In the genomic region with DNA sequence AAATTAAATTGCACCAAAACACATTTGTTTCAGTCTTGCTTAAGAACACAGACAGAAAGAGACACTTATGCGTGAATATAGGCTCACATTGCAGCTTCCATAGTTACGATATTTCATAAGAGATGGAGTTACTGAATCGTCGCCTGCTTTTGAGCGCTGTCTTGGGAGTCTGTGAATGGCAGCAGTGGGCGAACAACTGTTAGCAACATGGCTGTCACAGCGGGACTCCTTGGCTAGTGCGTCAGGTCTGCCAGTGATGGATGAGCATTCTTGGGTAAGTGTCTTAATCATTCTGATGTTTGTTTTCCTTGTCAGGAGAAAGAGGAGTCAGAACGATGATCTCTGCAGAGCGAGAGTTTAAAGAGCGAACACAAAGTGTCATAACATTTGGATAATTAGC, we compare ENCODE assay signal across 9 mouse cellular contexts. TPM values are rescaled to one million over a fixed set of nuclear protein-coding genes. Genes with fewer than 3 reads are reported as not detected.
DNase-seq lines count a peak whose midpoint lies in the region; ATAC-seq and TF ChIP-seq lines count a peak whose summit lies in the region.
"Had no signal": no experiment of that assay in that cellular context is flagged by ENCODE, and none has a peak within 500 bp of the region (broad histone marks: within the 10 kb centered on the region; RNA-seq: fewer than 3 reads in every experiment).

No protein-coding gene starts in this region.

- 60% methylated on average over 11 of the region's 11 CpGs for WGBS in forebrain, embryonic 14.5 days
- WGBS in forebrain, embryonic 11.5 days, result 78% methylated on average over 11 of the region's 11 CpGs
- 20% methylated on average over 11 of the region's 11 CpGs for WGBS in stomach, embryonic 16.5 days
- 24% methylated on average over 11 of the region's 11 CpGs for WGBS in stomach, postnatal 0 days

- H3K27me3 ChIP-seq in forebrain, embryonic 14.5 days (replicated peaks; ENCODE audit: control insufficient read depth, insufficient read depth, low read length), result no peaks in the 10 kb centered on the region
- H3K27me3 ChIP-seq in forebrain, embryonic 11.5 days (ENCODE audit: control insufficient read depth, insufficient read depth, low read length), result no peaks in the 10 kb centered on the region
- H3K27me3 ChIP-seq in stomach, embryonic 16.5 days (ENCODE audit: control insufficient read depth, insufficient read depth, low read length), result no peaks in the 10 kb centered on the region
- H3K27me3 ChIP-seq in stomach, postnatal 0 days (ENCODE audit: control insufficient read depth, insufficient read depth, low read length), result no peaks in the 10 kb centered on the region

- no peaks in the 10 kb centered on the region for H3K4me1 ChIP-seq in forebrain, embryonic 14.5 days (ENCODE audit: control insufficient read depth, insufficient read depth, low read length)
- no peaks in the 10 kb centered on the region for H3K4me1 ChIP-seq in forebrain, embryonic 11.5 days (replicated peaks; ENCODE audit: control insufficient read depth, insufficient read depth, low read length)
- H3K4me1 ChIP-seq in stomach, embryonic 16.5 days (ENCODE audit: control insufficient read depth, insufficient read depth, low read length), result no peaks in the 10 kb centered on the region
- H3K4me1 ChIP-seq in stomach, postnatal 0 days (replicated peaks; ENCODE audit: control insufficient read depth, insufficient read depth), result no peaks in the 10 kb centered on the region

- H3K27ac ChIP-seq in forebrain, embryonic 14.5 days (ENCODE audit: low read depth, low read length), result no peak overlapping the region
- no peak overlapping the region for H3K27ac ChIP-seq in forebrain, embryonic 11.5 days (ENCODE audit: low read depth, low read length)
- H3K27ac ChIP-seq in stomach, embryonic 16.5 days (ENCODE audit: low read length), result no peak overlapping the region
- no peak overlapping the region for H3K27ac ChIP-seq in stomach, postnatal 0 days (replicated peaks)

- H3K36me3 ChIP-seq in forebrain, embryonic 14.5 days (ENCODE audit: control insufficient read depth, insufficient read depth, low read length), result no peaks in the 10 kb centered on the region
- H3K36me3 ChIP-seq in forebrain, embryonic 11.5 days (ENCODE audit: control insufficient read depth, insufficient read depth, low read length), result no peaks in the 10 kb centered on the region
- H3K36me3 ChIP-seq in stomach, embryonic 16.5 days (ENCODE audit: control insufficient read depth, insufficient read depth, low read length), result no peaks in the 10 kb centered on the region
- H3K36me3 ChIP-seq in stomach, postnatal 0 days (ENCODE audit: control insufficient read depth, insufficient read depth, low read length), result no peaks in the 10 kb centered on the region

- no peak overlapping the region for H3K9ac ChIP-seq in forebrain, embryonic 14.5 days (ENCODE audit: low read length)
- no peak overlapping the region for H3K9ac ChIP-seq in forebrain, embryonic 11.5 days (ENCODE audit: low read length)
- H3K9ac ChIP-seq in stomach, embryonic 16.5 days (ENCODE audit: low read length), result no peak overlapping the region
- no peak overlapping the region for H3K9ac ChIP-seq in stomach, postnatal 0 days (ENCODE audit: low read length)

- DNase-seq in forebrain, embryonic 14.5 days (ENCODE audit: low spot score), result peak; percentile 38
- no peak for DNase-seq in forebrain, embryonic 11.5 days (ENCODE audit: low spot score)
- DNase-seq in stomach, postnatal 0 days (ENCODE audit: low spot score), result no peak
- DNase-seq in left cerebral cortex, postnatal 10 days (ENCODE audit: extremely low spot score in 1 of 2, low spot score in 2 of 2), result peak; percentile 9 to 22
- DNase-seq in spleen, postnatal 14 days (ENCODE audit: low spot score in 2 of 2), result no peak
- no peak for DNase-seq in kidney, adult 11 months

- no peak for TF ChIP-seq EP300 in stomach, postnatal 0 days (optimal IDR thresholded peaks at IDR 0.05)

- TF ChIP-seq CTCF in stomach, postnatal 0 days (IDR thresholded peaks at IDR 0.05; ENCODE audit: low read depth), result no peak

- intact Hi-C loops in left cerebral cortex, postnatal 10 days (cut with DNase I), result no loop called here

- H3K4me2 ChIP-seq in forebrain, embryonic 14.5 days (ENCODE audit: low read length), result no peak overlapping the region
- no peak overlapping the region for H3K4me2 ChIP-seq in forebrain, embryonic 11.5 days (ENCODE audit: low read depth, low read length, severe bottlenecking)
- peak overlapping the region; percentile 34; the same call in 1 of the 2 replicates for H3K4me2 ChIP-seq in stomach, embryonic 16.5 days (ENCODE audit: low read depth, low read length)
- no peak overlapping the region for H3K4me2 ChIP-seq in stomach, postnatal 0 days (replicated peaks; ENCODE audit: low read depth)

- H3K9me3 ChIP-seq in forebrain, embryonic 14.5 days (replicated peaks; ENCODE audit: control insufficient read depth, low read length), result no peaks in the 10 kb centered on the region
- H3K9me3 ChIP-seq in forebrain, embryonic 11.5 days (ENCODE audit: control insufficient read depth, low read length), result no peaks in the 10 kb centered on the region
- no peaks in the 10 kb centered on the region for H3K9me3 ChIP-seq in stomach, embryonic 16.5 days (replicated peaks; ENCODE audit: control insufficient read depth, low read length)
- H3K9me3 ChIP-seq in stomach, postnatal 0 days (ENCODE audit: control insufficient read depth, low read length), result no peaks in the 10 kb centered on the region

- H3K4me3 ChIP-seq in forebrain, embryonic 14.5 days (ENCODE audit: low read depth, low read length), result no peak overlapping the region
- H3K4me3 ChIP-seq in forebrain, embryonic 11.5 days (ENCODE audit: low read depth, low read length), result no peak overlapping the region
- no peak overlapping the region for H3K4me3 ChIP-seq in stomach, embryonic 16.5 days (replicated peaks; ENCODE audit: low read length)
- H3K4me3 ChIP-seq in stomach, postnatal 0 days (ENCODE audit: low read depth, low read length), result no peak overlapping the region

- ATAC-seq in forebrain, embryonic 14.5 days, result no peak
- no peak for ATAC-seq in forebrain, embryonic 11.5 days (replicated peaks; ENCODE audit: low FRiP score)
- no peak for ATAC-seq in stomach, embryonic 16.5 days (ENCODE audit: insufficient read depth, low FRiP score)
- ATAC-seq in stomach, postnatal 0 days (ENCODE audit: low FRiP score, low TSS enrichment), result no peak
- no peak for ATAC-seq in inflammation-experienced regulatory T-cells, adult 6 months
- ATAC-seq: activated CD4-positive, CD25-positive, alpha-beta regulatory T cell, adult 4 months had no signal

RNA-seq across cellular contexts. Expression of a gene that starts 44.2 kb away (rescaled TPM):
- 3.5 and 4.4 TPM in 2 replicates for polyA plus RNA-seq in forebrain, embryonic 14.5 days (2014; fragmentation: Nextera tagmentation; extraction: Ambion mirVana)
- 1.2 and 1.6 TPM in 2 replicates for polyA plus RNA-seq in forebrain, embryonic 11.5 days (2014; fragmentation: Nextera tagmentation; extraction: Ambion mirVana)
- polyA plus RNA-seq in stomach, embryonic 16.5 days (2015; fragmentation: Nextera tagmentation; extraction: Ambion mirVana), result 1.1 and 1.2 TPM in 2 replicates
- polyA plus RNA-seq in stomach, postnatal 0 days (2015; fragmentation: Nextera tagmentation; extraction: Ambion mirVana), result 0.22 and 0.30 TPM in 2 replicates
- 10 to 100 TPM; 40.5 to 40.9 TPM for total RNA-seq in left cerebral cortex, postnatal 10 days (2021)
- under 1 TPM in 1 of 3 experiments, not detected in 2; 0.27 TPM for polyA plus RNA-seq in inflammation-experienced regulatory T-cells, adult 6 months (2017; shearing (Covaris generic))
- polyA plus RNA-seq: activated CD4-positive, CD25-positive, alpha-beta regulatory T cell, adult 4 months had no signal

Comparison
In these comparisons a context has a peak if more than half of its experiments do, and no peak if none do; other contexts are left out.
1. DNase-seq: peak in forebrain, embryonic 14.5 days (single experiment) and left cerebral cortex, postnatal 10 days (2 of 2); none in forebrain, embryonic 11.5 days (single experiment), stomach, postnatal 0 days (single experiment), spleen, postnatal 14 days (0 of 2) and kidney, adult 11 months (single experiment).